Mouse (Mus musculus) kidney, adult 2 months (tissue): Measurements from ENCODE around the gene Clic1. TPM values are rescaled to one million over a fixed set of nuclear protein-coding genes. Genes with fewer than 3 reads are reported as not detected.

ENCODE experiments used
- DNase-seq: peaks from one replicate; pipeline ENCODE4 v3.0.0; 2021
- H3K27ac ChIP-seq: fragments of 200-500 bp; 2 replicates; pipeline ENCODE4 v1.5.1; 2012; ENCODE audit warnings: low read depth, low read length, control low read depth, inconsistent platforms; ENCODE audit not compliant: insufficient read depth
- H3K27me3 ChIP-seq: fragments of 200-500 bp; replicated peaks from 2 replicates; pipeline ENCODE4 v1.6.1; 2012; ENCODE audit warnings: mild to moderate bottlenecking, moderate library complexity, low read length, inconsistent platforms; ENCODE audit not compliant: control insufficient read depth, insufficient read depth
- H3K36me3 ChIP-seq: fragments of 200-500 bp; 2 replicates; pipeline ENCODE4 v1.6.1; 2012; ENCODE audit warnings: mild to moderate bottlenecking, moderate library complexity, low read length, inconsistent platforms; ENCODE audit not compliant: control insufficient read depth, insufficient read depth
- H3K4me1 ChIP-seq: fragments of 200-500 bp; 2 replicates; pipeline ENCODE4 v1.6.1; 2011; ENCODE audit warnings: low read length; ENCODE audit not compliant: control insufficient read depth, insufficient read depth
- H3K4me3 ChIP-seq: fragments of 200-500 bp; 2 replicates; pipeline ENCODE4 v1.5.1; 2011; ENCODE audit warnings: mild to moderate bottlenecking, low read depth, low read length, control low read depth; ENCODE audit not compliant: insufficient read depth
- CTCF ChIP-seq: fragments of 200-500 bp; conservative IDR thresholded peaks from 2 replicates; pipeline ENCODE4 v1.5.1; 2011; ENCODE audit warnings: low read depth, mild to moderate bottlenecking, control low read depth, low read length, moderate library complexity, mixed read lengths; ENCODE audit not compliant: insufficient read depth, insufficient read length
- POLR2A ChIP-seq: fragments of 200-500 bp; IDR thresholded peaks from one replicate; pipeline ENCODE4 v1.6.1; 2011; ENCODE audit warnings: low read depth, low read length, control low read depth
- WGBS: fragments of 180-500 bp; shearing (Covaris S2); methylation state at CpG from one replicate; pipeline ENCODE4 v1.1.7; 2018; 5-methylcytosine and 5-hydroxymethylcytosine counted together
- polyA plus RNA-seq: library from polyadenylated mRNA; depleted of rRNA; stranded (reverse); fragments of >200 nt; gene quantifications from 2 replicates; pipeline ENCODE4 v1.2.3, GENCODE M21; 2012; rRNA removed

Gene Clic1
- polyA plus RNA-seq, 1 experiment: 117 TPM

GRCm38 (mm10) chr17:35108097-35108496 is 58.3 kb downstream of the Clic1 start, which contains the start of gene Ly6g5c:
Gene Ly6g5c (plus strand): TSS chr17:35108279.
- 83% methylated on average over 6 of the region's 6 CpGs for WGBS
- Histone ChIP-seq H3K27me3 (no peaks in the 10 kb centered on the region), H3K36me3 (no peaks in the 10 kb centered on the region), H3K27ac (no peak within 1 kb of the TSS), H3K4me1 (peaks cover 4% of the 10 kb centered on the region; the same call in 1 of the 2 replicates), H3K4me3 (no peak within 1 kb of the TSS)
- no peak for DNase-seq
- TF ChIP-seq POLR2A: no peak
- TF ChIP-seq CTCF: no peak

Other genes with a start within 250 kb of the Clic1 start
- gene Cyp21a1, start 245.4 kb upstream of the Clic1 start, polyA plus RNA-seq: 0.23 and 29.2 TPM in 2 replicates
- gene Stk19, start 213.0 kb upstream of the Clic1 start, polyA plus RNA-seq: 35.7 and 36.7 TPM in 2 replicates
- gene Dxo, start 212.9 kb upstream of the Clic1 start, polyA plus RNA-seq: 52.6 and 59.2 TPM in 2 replicates
- 58.2 and 69.5 TPM in 2 replicates for gene Skiv2l, start 199.8 kb upstream of the Clic1 start, polyA plus RNA-seq
- 24.2 and 26.2 TPM in 2 replicates for gene Nelfe, start 199.6 kb upstream of the Clic1 start, polyA plus RNA-seq
- gene Cfb, start 187.4 kb upstream of the Clic1 start, polyA plus RNA-seq: 191 and 199 TPM in 2 replicates
- gene Zbtb12, start 170.5 kb upstream of the Clic1 start, polyA plus RNA-seq: 9.4 and 10.8 TPM in 2 replicates
- gene Gm20547, start 167.9 kb upstream of the Clic1 start, polyA plus RNA-seq: 0.05 TPM in 1 of 2 replicates, not detected in the other
- gene C2, start 151.7 kb upstream of the Clic1 start, polyA plus RNA-seq: 62.9 and 73.4 TPM in 2 replicates
- gene Ehmt2, start 151.5 kb upstream of the Clic1 start, polyA plus RNA-seq: 134 and 169 TPM in 2 replicates
- gene Slc44a4, start 135.5 kb upstream of the Clic1 start, polyA plus RNA-seq: 73.5 and 88.1 TPM in 2 replicates
- gene Neu1, start 118.7 kb upstream of the Clic1 start, polyA plus RNA-seq: 448 and 498 TPM in 2 replicates
- gene Hspa1b, start 90.7 kb upstream of the Clic1 start, polyA plus RNA-seq: 38.8 and 56.5 TPM in 2 replicates
- gene Gm20481, start 80.1 kb upstream of the Clic1 start, polyA plus RNA-seq: not detected in 2 replicates
- gene Hspa1a, start 77.8 kb upstream of the Clic1 start, polyA plus RNA-seq: 23.4 and 31.5 TPM in 2 replicates
- 0.33 and 0.58 TPM in 2 replicates for gene Hspa1l, start 77.3 kb upstream of the Clic1 start, polyA plus RNA-seq
- 70.2 and 88.2 TPM in 2 replicates for gene Lsm2, start 68.1 kb upstream of the Clic1 start, polyA plus RNA-seq
- 52.5 and 64.5 TPM in 2 replicates for gene Vars, start 49.0 kb upstream of the Clic1 start, polyA plus RNA-seq
- 0.80 and 0.89 TPM in 2 replicates for gene Vwa7, start 33.4 kb upstream of the Clic1 start, polyA plus RNA-seq
- 0.69 and 0.77 TPM in 2 replicates for gene Sapcd1, start 21.9 kb upstream of the Clic1 start, polyA plus RNA-seq
- gene Msh5, start 3.2 kb upstream of the Clic1 start, polyA plus RNA-seq: 1.6 and 2.4 TPM in 2 replicates
- gene Ddah2, start 9.1 kb downstream of the Clic1 start, polyA plus RNA-seq: 37.7 and 41.0 TPM in 2 replicates
- gene Ly6g6c, start 15.4 kb downstream of the Clic1 start, polyA plus RNA-seq: 0.13 and 0.16 TPM in 2 replicates
- gene Mpig6b, start 16.2 kb downstream of the Clic1 start, polyA plus RNA-seq: 0.46 and 0.66 TPM in 2 replicates
- 2.1 and 2.5 TPM in 2 replicates for gene Ly6g6e, start 26.9 kb downstream of the Clic1 start, polyA plus RNA-seq
- 8.1 and 8.9 TPM in 2 replicates for gene Ly6g6d, start 28.1 kb downstream of the Clic1 start, polyA plus RNA-seq
- gene Ly6g6f, start 35.6 kb downstream of the Clic1 start, polyA plus RNA-seq: not detected in 2 replicates
- 156 and 217 TPM in 2 replicates for gene Abhd16a, start 39.3 kb downstream of the Clic1 start, polyA plus RNA-seq
- not detected in 2 replicates for gene Ly6g5c, start 58.3 kb downstream of the Clic1 start, polyA plus RNA-seq
- gene Ly6g5b, start 65.5 kb downstream of the Clic1 start, polyA plus RNA-seq: 0.81 and 1.0 TPM in 2 replicates
- gene Gpank1, start 71.5 kb downstream of the Clic1 start, polyA plus RNA-seq: 15.1 and 15.5 TPM in 2 replicates
- gene Csnk2b, start 72.1 kb downstream of the Clic1 start, polyA plus RNA-seq: 434 and 474 TPM in 2 replicates
- 10.7 and 12.9 TPM in 2 replicates for gene D17H6S53E, start 76.4 kb downstream of the Clic1 start, polyA plus RNA-seq
- gene Apom, start 82.1 kb downstream of the Clic1 start, polyA plus RNA-seq: 138 and 157 TPM in 2 replicates
- gene Bag6, start 85.2 kb downstream of the Clic1 start, polyA plus RNA-seq: 145 and 160 TPM in 2 replicates
- gene Prrc2a, start 114.9 kb downstream of the Clic1 start, polyA plus RNA-seq: 237 and 272 TPM in 2 replicates
- gene Aif1, start 126.1 kb downstream of the Clic1 start, polyA plus RNA-seq: 0.65 and 2.6 TPM in 2 replicates
- 9.4 and 17.7 TPM in 2 replicates for gene Lst1, start 138.5 kb downstream of the Clic1 start, polyA plus RNA-seq
- gene Ltb, start 144.5 kb downstream of the Clic1 start, polyA plus RNA-seq: 2.5 and 20.9 TPM in 2 replicates
- 0.64 and 0.94 TPM in 2 replicates for gene Tnf, start 152.0 kb downstream of the Clic1 start, polyA plus RNA-seq
- gene Lta, start 155.4 kb downstream of the Clic1 start, polyA plus RNA-seq: 0.08 and 1.1 TPM in 2 replicates
- not detected in 2 replicates for gene Gm16181, start 170.9 kb downstream of the Clic1 start, polyA plus RNA-seq
- gene Atp6v1g2, start 183.7 kb downstream of the Clic1 start, polyA plus RNA-seq: 6.6 and 6.7 TPM in 2 replicates
- gene Nfkbil1, start 185.8 kb downstream of the Clic1 start, polyA plus RNA-seq: 11.5 and 11.7 TPM in 2 replicates
- 203 and 206 TPM in 2 replicates for gene Ddx39b, start 191.8 kb downstream of the Clic1 start, polyA plus RNA-seq
- gene H2-D1, start 212.8 kb downstream of the Clic1 start, polyA plus RNA-seq: 340 and 351 TPM in 2 replicates